Mouse (Mus musculus): Measurements from ENCODE around the gene Kcng1. TPM values are rescaled to one million over a fixed set of nuclear protein-coding genes. Genes with fewer than 3 reads are reported as not detected.

The Kcng1 gene
- total RNA-seq, 2 experiments from 2014 or later = 0.21 to 0.26 TPM

DNA sequence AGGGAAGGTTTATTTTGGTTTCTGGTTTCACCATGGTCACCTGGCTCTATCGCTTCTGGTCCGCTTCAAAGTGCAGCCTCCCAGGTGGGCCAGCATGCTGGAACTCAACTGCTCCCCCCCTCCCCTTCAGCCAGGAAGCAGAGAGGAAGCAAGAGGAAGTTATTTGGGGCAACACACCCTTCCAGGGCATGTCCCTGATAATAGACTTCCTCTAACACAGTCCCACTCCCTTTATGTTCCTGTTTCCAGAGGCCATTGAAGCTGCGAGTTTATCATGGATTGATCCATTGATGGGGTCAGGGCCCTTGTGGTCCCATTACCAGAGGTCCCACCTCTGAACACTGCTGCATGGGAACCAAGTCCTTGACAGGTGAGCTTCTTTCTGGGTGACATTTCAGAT, 21.4 kb downstream of the Kcng1 start:
- no peak for DNase-seq

DNA sequence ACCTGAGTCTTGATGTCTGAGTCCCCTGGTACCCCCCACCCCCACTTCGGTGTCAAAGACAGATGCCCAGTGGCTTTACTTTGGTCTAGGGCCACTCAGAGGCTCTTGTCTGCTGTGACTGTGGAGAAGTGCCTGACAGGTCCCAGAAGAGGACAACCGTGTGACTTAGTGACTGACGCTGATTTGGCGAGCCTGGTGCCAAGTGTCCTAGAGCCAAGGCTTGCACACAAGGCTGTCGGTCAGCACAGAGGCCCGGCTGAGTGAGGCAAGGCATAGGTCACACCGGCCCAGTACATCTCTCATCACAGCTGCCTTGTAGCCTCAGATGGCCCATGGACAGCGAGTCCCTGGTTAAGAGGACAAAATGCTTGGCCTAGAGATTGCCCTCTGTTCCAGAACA, 22.5 kb downstream of the Kcng1 start:
- DNase-seq = no peak

DNA sequence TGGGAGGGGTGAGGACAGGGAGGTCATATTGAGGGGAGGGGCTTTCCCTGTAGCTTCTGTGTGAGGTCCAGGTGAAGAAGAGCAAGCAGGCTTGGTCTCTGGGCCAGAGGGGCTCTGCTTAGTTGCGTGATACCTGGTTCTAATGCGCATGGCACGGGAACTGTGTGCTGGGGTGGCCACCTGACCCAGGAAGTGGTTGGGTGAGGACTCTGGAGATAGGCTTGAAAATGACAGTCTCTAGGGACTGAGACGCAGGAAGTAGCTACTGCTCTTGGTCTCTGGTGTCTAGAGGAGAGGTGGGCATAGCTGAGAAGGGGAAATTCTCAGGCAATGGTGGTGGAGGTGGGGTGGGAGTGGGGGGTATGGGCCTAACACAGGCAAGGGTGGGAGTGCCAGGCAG, 24.3 kb downstream of the Kcng1 start:
- DNase-seq = no peak

DNA sequence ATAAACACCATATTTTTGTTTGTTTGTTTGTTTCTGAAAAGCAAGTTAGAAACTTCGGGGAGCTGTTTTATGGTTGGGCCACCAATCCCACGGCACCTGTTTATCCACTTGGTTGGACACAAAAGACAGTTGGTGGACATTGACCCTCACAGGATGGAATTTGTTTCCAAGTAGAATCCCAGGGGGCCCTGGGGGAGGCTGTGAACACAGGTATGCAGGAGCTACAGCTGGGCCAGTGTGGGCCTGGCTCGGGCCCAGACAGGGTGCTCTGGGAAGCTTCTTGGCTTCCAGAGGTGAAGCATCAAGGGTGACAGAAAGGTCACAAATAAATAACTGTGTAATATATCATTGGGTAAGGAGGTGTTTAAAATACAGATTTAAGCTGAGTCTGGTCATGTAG, 25.0 kb downstream of the Kcng1 start:
- DNase-seq = no peak

DNA sequence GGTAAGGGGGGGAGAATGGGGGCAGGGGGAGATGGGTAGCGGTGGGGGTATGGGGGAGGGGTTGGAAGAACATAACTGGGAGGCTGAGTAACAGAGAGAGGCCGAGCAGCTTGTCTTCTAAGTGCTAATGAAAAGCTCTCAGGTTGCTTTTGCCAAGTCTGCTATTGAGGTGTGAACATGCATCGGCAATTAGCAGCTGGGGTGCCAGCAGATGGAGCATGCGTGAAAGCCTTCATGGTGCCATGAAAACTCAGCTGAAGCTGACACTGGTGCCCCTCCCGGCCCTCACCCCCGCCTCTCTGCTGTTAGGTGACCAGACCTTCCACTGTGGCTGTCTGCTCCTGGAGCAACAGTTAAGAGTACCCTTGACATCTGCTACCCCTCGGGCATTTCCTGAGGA, 27.7 kb downstream of the Kcng1 start:
- DNase-seq = no peak

DNA sequence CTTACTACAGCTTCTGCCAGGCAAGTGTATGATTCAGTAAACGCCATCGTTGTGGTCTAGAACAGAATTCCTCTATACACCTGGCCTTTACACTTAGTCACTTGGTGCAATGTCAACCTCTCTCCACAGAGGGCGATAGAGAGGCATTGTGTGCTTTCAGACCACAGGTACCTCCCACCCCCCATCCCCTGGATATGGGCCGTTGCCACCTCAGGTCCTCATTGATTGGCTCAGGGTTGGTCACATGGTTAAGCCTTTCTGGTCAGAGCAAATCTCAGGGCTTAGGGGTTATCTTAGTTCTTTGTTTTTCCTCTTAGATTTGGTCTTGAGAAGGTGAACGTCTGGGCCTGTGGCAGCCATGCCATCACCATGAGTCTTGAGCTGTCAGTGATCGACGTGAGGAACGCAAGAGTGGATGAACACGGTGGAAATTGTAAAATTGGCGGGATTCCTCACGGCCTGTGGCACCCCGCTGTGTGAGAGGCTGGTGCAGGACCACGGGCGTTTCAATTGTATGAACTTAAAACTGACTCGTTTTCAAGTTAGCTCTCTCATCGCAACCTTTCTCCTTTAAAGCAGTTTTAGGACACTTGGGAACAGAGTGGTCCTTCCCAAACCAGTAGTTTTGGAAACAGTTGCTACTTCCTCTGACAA, 28.8 kb downstream of the Kcng1 start:
- DNase-seq = no peak

DNA sequence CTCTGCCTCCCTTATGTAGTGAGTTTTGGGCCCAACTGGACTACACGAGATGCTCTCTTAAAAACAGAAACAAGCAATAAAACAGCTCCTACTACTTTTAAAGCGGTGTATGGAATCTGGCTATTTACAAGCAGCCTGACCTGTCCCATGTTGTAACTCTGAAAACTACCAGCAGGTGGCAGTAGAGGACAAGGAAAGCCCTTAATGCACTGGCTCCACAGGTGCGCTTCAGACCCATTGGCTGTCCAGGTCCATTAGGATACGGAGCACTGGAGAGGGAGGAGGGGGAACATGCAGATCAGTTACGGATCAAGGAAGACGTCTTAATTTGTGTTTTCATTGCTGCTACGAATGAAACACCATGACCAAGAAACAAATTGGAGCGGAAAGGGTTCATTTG, 31.3 kb downstream of the Kcng1 start:
- DNase-seq = peak; percentile 19

DNA sequence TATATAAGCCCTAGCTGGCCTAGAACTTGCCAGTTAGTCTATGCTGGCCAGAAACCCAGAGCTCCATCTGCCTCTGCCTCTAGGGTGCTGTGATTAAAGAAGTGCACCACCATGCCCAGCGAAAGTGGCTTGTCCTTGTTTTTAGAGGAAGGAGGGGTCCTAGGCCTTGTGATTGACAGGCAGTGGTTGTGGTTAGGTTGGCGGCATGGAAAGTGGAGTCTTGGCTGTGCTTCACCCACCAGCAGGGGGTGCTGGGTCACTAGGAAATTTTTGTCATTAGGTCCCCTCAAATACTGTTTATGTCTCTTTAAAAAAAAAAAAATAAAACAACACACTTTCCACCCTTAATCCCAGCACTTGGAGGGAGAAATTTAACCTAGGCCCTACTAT, 32.7 kb downstream of the Kcng1 start:
- DNase-seq = no peak

DNA sequence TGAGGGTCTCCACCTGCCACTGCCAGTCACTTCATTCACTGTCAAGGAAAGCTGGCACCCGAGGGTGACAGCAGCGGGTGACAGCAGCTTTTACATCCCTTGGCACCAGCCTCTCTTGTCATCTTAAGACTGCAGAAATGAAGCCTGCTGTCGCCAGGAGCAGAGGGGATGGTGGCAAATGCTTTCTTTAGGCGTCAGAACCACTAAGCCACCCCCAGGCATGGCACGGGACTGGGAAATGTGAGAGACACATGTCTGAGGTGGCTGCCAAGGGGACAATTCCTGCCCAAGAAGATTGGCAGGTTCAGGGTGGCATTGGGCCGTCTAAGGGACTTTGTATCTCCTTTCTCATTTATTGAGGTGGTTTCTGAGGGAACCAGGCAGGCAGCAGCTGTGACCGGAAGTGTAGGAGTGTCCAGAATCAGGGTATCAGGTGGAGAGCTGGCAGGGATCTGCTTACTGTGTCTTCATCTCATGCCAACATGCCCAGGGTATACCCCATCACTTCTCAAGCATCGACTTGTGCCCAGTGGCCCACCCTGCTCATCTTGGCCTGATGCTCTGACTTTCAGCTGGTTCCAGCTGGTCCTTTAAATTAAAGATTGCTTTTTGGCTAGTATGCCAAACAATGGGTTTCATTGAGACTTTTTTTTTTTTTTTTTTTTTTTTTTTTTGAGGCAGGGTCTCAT, 33.2 kb downstream of the Kcng1 start:
- no peak for DNase-seq

DNA sequence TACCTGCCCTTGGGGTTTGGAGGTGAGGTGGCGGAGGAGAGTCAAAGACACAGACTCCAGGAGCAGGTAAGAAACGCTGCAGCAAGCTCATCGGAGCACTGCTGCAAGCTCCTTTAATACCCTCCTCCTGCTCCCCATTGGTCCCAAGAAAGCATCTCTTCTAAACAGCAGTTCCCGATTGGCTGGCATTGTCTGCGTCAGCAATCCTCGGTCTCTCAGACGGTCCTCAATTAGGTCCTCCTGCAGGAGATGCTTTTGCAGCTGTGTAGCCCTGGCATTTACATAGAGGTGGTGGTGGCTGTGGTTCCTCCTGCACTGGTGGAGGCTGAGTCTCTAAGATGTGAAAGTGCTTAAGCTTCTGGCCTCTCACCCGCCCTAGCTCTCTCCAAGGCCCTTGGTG, 36.0 kb downstream of the Kcng1 start:
- no peak for DNase-seq

DNA sequence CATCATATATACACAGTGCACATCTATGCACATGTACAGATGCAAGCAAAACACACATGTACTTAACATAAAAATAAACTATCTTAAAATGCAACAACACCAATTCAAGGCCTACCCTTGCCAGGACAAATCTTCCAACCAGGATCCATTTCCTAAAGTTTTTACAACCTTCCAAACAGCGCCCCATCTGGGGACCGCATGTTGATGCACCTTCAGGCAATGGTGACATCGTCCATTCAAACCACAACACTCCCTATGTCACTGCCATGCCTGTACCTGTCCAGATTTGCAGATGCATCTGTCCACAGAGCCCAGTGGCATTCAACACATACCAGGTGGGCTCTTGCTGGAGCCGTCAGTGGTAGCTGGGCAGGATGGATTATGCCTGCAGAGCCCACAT, 38.3 kb downstream of the Kcng1 start:
- no peak for DNase-seq

DNA sequence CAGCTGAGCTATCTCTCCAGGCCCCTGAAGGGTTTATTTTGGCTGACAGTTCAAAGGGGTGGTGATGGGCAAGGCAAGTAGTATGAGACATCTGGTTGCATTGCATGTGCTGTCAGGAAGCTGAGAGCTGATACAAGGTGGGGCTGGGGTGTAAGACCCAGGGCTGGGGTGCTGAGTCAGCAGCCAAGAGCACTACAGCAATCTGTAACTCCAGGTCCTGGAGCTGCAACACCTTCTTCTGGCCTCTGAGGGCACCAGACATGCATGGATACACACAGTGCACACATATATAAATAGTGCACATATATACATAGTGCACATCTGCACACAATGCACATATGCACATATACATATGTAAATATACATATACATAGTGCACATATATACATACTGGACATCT, 38.7 kb downstream of the Kcng1 start:
- no peak for DNase-seq

DNA sequence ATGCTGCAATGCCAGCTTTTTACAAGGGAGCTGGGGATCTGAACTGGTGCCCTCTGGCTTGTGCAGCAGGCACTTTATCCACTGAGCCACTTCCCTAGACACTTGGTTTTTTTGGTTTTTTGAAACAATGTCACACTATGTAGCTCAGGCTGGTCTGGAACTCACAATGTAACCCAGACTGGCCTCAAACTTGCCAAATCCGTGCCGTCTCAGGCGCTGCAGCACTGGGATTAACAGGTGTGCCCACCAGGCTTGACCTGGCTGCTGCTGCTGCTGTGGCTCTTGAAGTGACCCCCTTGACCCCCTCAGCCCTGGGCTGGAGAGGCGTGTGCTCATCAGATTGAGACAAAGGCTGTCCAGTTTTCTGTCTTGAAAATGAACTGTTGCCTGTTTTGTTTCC, 43.2 kb downstream of the Kcng1 start:
- no peak for DNase-seq

DNA sequence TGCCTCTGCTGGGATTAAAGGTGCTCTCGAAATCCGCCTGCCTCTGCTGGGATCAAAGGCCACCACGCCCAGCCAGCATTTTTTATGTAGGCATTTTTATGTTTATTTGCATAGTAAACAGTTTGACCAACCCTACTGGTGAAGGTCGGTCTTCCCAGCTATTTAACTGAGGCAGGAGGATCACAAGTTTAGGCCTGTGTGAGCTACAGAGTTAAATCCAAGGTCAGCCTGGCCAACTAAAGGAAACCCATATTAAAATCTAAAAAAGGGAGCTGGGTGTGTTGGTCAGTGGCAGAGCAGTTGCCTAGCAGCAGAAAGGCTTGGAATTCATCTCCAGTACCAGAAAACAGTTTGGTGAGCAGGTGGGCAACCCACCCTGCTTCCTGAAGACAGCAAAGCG, 48.2 kb downstream of the Kcng1 start:
- no peak for DNase-seq

DNA sequence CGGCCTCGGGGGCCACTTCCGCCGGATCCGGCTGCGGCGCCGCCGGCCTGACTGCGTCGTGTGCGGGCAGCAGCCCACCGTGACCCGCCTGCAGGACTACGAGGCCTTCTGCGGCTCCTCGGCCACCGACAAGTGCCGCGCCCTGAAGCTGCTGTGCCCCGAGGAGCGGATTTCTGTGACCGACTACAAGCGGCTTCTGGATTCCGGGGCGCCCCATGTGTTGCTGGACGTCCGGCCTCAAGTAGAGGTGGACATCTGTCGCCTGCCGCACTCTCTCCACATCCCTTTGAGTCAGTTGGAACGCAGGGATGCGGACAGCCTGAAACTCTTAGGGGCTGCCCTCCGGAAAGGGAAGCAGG, 50.1 kb downstream of the Kcng1 start:
- no peak for DNase-seq

DNA sequence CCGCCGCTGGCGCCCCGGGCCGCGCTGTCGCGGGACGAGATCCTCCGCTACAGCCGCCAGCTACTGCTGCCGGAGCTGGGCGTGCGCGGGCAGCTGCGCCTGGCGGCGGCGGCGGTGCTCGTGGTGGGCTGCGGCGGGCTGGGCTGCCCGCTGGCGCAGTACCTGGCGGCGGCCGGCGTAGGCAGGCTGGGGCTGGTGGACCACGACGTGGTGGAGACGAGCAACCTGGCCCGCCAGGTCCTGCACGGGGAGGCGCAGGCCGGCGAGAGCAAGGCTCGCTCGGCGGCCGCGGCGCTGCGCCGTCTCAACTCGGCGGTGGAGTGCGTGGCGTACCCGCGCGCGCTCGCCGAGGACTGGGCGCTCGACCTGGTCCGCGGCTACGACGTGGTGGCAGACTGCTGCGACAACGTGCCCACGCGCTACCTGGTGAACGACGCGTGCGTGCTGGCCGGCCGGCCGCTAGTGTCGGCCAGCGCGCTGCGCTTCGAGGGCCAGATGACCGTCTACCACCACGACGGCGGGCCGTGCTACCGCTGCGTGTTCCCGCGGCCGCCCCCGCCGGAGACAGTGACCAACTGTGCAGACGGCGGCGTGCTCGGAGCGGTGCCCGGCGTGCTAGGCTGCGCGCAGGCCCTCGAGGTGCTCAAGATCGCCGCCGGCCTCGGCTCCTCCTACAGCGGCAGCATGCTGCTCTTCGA, 50.6 kb downstream of the Kcng1 start:
- DNase-seq = no peak

DNA sequence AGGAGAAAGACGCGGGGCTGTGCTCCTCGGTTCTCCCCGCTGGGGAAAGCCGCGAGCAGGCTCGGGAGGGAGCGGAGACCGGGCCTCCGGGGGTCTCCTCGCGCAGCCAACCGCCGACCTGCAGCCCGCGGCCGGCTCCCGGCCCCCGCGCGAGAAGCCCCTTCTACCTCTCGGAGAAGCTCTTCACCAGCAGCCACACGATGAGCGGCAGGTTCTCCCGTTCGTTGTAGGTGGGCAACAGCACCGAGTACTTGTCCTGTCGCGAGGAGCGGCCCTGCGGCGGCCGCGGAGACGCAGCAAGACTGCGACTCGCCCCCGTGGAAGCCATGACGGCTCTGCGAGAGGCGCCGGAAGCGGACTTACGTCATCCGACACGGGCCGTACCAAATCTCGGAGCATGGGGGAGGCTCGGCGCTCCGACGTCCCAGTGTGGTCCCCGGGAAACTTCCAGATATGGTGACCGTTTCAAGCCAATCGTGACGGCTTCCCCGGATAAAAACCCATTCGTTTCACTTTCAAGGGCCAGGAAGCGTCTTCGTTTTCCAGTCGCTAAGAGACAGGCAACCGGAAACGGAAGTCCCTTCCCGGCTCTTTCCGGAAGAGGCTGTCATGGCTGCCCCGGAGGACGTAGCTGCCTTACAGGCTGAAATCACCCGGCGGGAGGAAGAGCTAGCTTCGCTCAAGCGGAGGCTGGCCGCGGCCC, 51.4 kb downstream of the Kcng1 start, which contains the start of the genes Gm20716, Dpm1 and Mocs3:
Gene Gm20716, minus strand, starts transcription at position 339 of the 703 bp plus-strand sequence.
Gene Dpm1, minus strand, starts transcription at position 566 of the 703 bp plus-strand sequence.
Gene Mocs3, plus strand, starts transcription at position 597 of the 703 bp plus-strand sequence.
- DNase-seq = peak; percentile 82

DNA sequence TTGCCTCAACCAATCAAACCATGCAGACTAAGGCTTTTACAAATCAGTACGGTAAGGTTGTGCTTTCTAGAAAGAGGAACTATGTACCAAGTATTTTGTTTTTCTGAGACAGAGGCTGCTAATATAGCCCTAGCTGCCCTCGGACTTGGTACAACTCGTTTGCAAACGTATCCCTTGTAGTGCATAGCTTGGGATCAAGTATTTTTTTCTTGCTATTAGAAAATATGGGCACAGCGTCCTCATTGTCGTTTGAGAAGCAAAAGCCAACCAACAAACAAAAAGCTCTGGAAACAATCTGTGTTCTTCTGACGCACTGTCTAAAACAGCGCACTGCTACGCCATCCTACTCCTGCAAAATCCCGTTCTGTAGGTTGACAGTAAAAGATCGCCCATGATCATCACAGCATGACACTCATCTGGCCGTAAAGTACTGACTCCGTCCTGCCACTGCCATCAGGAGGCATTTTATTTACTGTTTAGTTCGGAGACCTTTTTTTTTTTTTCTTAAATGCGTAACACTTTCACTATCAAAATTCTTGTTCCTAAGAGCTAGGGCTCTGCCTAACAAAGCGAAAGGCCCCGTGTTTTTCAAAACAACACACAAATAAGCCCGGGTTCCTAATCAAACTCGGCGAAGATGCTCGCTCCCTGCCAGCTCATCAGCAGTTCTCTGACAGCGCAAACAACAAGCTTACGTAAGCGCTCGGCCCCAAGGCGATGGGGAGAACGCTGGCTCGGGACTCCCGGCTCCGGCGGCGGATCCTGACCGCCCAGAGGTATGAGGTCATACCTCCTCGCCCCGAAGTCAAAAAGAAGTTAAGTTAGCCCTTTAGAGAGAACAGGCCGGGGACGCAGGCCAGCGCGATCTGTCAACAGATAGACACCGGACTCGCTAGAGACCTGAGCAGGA, 52.2 kb downstream of the Kcng1 start:
- DNase-seq = peak; percentile 42

DNA sequence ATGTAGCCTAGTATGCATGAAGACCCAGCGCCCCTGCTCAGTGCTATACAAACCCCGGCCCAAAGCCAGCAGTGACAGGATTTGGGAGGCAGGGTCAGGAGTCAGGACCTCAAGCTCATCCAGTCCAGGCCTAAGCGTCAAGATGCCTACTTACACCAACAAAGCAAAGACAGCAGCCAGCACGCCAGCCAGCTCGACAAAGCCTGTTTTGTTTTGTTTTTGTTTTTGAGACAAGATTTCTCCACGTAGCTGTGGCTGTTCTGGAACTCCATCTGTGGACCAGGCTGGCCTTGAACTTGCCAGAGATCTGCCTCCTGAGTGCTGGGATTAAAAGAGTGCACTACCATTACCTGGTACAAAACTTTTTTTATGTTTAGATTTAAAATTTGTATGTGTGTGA, 58.2 kb downstream of the Kcng1 start:
- no peak for DNase-seq

DNA sequence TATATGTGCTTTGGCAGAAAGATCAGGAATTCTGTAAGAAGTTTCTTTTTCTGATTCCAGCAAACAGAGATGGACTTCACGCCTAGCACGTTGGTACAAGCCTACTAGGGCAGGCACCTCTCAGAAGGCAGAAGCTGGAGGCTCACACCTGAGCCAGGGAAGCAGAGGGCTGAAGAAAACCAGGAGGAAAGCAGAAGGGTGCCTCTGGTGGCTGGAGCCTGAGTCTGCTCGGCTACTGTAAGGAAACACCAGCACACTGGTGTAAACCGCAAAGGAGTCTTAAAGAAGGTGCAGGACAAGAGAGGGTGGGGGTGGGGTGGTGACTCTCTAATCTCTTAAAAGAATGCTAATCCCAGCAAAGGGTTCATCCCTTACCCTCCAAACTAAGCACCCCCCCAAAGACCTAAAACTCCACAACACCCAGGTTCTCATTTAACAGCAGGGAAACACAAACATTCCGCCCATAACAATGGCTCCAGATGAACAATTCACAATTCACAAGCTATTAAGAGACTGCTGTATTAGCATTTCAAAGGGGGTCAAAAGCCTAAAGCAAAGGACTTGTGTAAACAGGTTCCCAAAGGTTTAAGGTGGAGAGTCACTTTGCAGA, 67.6 kb downstream of the Kcng1 start:
- no peak for DNase-seq

Measured in gastrocnemius, postnatal 25 days (tissue).